Mouse (Mus musculus): ENCODE results near the gene AC170998.1.

DNA sequence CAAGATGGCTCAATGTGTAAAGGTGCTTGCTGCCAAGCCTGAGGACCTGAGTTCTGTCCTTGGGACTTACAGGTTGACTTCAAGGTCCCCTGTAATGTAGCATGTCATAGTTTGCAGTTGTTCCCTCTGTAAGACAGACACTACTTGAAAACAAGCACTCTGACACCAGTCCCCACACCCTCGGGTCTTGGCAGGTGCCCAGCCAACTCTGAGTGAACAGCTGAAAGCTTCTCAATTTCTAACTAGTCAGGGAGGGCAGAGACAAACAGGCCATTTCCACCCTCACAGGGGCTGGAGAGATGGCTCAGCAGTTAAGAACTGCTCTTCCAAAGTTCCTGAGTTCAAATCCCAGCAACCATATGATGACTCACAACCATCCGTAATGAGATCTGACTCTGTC is 31.6 kb downstream of the AC170998.1 start:
- no peak for TF ChIP-seq USF1 (IDR thresholded peaks at IDR 0.05; ENCODE audit: low read depth)
- TF ChIP-seq CTCF (IDR thresholded peaks at IDR 0.05; ENCODE audit: control insufficient read depth, insufficient read depth, insufficient read length) = no peak
- no peak for TF ChIP-seq MYOG (IDR thresholded peaks at IDR 0.05; ENCODE audit: control insufficient read depth, extremely low read depth, insufficient read length)
- TF ChIP-seq FOSL1 (IDR thresholded peaks at IDR 0.05; ENCODE audit: insufficient read depth, low read length, poor library complexity, severe bottlenecking) = no peak
- TF ChIP-seq MAX (IDR thresholded peaks at IDR 0.05) = no peak
- TF ChIP-seq CEBPB (IDR thresholded peaks at IDR 0.05; ENCODE audit: low read depth) = no peak
